Mouse (Mus musculus): ENCODE measurements around the gene Hs6st3. TPM values are rescaled to one million over a fixed set of nuclear protein-coding genes. Genes with fewer than 3 reads are reported as not detected.

Gene Hs6st3
- polyA plus RNA-seq, 1 experiment from 2014 or later = not detected

DNA sequence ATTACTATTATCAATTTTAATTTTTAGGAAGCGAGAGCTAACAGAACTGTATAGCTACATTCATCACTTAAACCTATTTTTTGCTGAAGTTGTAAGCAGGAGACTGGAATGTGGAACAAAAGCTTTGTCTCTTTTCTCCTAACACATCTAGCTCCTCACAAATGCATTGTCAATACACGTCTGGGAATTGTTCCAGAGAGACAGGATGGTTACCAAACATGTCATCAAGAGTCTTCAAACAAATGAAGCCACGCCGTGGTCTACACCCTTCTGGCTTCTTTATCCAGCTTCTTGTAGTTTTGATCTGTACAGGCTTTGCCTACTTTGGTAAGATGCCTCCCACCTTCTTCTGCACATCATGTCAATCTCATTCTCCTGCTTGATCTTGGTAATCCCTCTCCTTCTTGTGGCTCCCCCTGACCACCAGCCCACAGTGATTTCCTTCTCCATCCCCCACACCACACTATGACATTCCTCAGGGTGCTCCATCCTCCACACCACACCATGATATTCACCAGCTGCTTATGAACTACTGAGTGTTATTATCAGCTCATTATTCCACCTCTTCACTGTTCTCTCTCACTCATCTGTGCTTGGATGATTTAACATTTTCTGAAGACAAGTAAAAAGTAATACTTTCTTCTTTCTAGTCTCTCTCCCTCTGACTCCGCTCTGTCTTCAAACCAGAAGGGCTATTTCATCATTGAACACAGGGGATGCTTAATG is 351.0 kb downstream of the Hs6st3 start:
- Histone ChIP-seq H3K4me3 (ENCODE audit: low read depth, low read length) (no peak overlapping the region), H3K4me1 (ENCODE audit: control insufficient read depth, low read depth, low read length) (no peaks in the 10 kb centered on the region), H3K4me2 (ENCODE audit: low read depth, low read length) (no peak overlapping the region), H3K27ac (ENCODE audit: low read length) (no peak overlapping the region), H3K36me3 (ENCODE audit: control insufficient read depth, insufficient read depth) (no peaks in the 10 kb centered on the region), H3K9ac (ENCODE audit: low read depth, low read length) (no peak overlapping the region), H3K27me3 (ENCODE audit: control insufficient read depth, insufficient read depth, low read depth, low read length) (no peaks in the 10 kb centered on the region), H3K9me3 (replicated peaks; ENCODE audit: control insufficient read depth, low read length) (no peaks in the 10 kb centered on the region)
- WGBS (ENCODE audit: insufficient replicate concordance) = 59% methylated on average over 5 of the region's 5 CpGs
- ATAC-seq (ENCODE audit: low read depth) = no peak

DNA sequence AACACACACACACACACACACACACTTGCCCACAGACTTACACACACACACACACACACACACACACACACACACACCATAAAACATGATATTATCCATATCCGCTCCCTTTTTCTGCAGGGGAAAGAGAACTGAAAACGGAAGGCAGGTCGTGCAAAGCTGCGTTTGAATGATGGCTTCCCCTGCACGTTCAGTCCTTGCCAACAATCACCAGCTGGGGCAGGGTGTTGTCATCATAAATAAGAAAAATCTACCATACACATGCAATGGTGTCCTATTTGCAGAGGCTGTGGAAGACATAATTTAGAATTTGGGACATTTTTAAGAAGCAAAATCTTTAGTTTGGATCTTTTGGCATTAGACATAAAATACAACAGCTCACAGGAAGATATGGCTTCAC is 382.5 kb downstream of the Hs6st3 start:
- no peak overlapping the region for H3K4me2 ChIP-seq (ENCODE audit: low read depth, low read length)
- H3K9ac ChIP-seq (ENCODE audit: low read depth, low read length) = no peak overlapping the region
- WGBS (ENCODE audit: insufficient replicate concordance) = 50% methylated on average over 5 of the region's 5 CpGs
- H3K27me3 ChIP-seq (ENCODE audit: control insufficient read depth, insufficient read depth, low read depth, low read length) = no peaks in the 10 kb centered on the region
- no peak overlapping the region for H3K4me3 ChIP-seq (ENCODE audit: low read depth, low read length)
- H3K27ac ChIP-seq (ENCODE audit: low read length) = no peak overlapping the region
- no peaks in the 10 kb centered on the region for H3K36me3 ChIP-seq (ENCODE audit: control insufficient read depth, insufficient read depth)
- no peak for ATAC-seq (ENCODE audit: low read depth)
- H3K4me1 ChIP-seq (ENCODE audit: control insufficient read depth, low read depth, low read length) = no peaks in the 10 kb centered on the region
- no peaks in the 10 kb centered on the region for H3K9me3 ChIP-seq (replicated peaks; ENCODE audit: control insufficient read depth, low read length)

DNA sequence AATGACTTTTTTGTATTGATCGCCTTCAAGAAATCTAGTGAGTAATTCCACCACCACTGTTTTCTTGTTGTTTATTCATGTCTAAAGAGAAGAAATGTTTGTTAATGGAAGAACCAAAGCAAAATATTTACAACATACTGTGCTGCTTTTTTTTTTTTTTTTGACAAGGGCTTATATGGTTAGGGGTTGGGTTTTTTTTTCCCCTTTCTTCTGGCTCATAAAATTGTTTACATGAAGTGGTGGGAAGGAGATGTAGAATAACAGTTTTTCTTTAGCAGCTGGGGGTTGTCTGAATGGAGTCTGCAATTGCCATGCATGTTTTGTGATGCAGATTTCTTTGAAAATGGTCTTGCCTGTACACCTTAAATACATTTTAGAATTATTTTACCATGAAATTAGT is 382.9 kb downstream of the Hs6st3 start:
- WGBS (ENCODE audit: insufficient replicate concordance) = 76% methylated on average over 1 of the region's 1 CpGs
- ATAC-seq (ENCODE audit: low read depth) = no peak
- Histone ChIP-seq H3K4me2 (ENCODE audit: low read depth, low read length) (no peak overlapping the region), H3K9ac (ENCODE audit: low read depth, low read length) (no peak overlapping the region), H3K4me1 (ENCODE audit: control insufficient read depth, low read depth, low read length) (no peaks in the 10 kb centered on the region), H3K9me3 (replicated peaks; ENCODE audit: control insufficient read depth, low read length) (no peaks in the 10 kb centered on the region), H3K4me3 (ENCODE audit: low read depth, low read length) (no peak overlapping the region), H3K27ac (ENCODE audit: low read length) (no peak overlapping the region), H3K27me3 (ENCODE audit: control insufficient read depth, insufficient read depth, low read depth, low read length) (no peaks in the 10 kb centered on the region), H3K36me3 (ENCODE audit: control insufficient read depth, insufficient read depth) (no peaks in the 10 kb centered on the region)

DNA sequence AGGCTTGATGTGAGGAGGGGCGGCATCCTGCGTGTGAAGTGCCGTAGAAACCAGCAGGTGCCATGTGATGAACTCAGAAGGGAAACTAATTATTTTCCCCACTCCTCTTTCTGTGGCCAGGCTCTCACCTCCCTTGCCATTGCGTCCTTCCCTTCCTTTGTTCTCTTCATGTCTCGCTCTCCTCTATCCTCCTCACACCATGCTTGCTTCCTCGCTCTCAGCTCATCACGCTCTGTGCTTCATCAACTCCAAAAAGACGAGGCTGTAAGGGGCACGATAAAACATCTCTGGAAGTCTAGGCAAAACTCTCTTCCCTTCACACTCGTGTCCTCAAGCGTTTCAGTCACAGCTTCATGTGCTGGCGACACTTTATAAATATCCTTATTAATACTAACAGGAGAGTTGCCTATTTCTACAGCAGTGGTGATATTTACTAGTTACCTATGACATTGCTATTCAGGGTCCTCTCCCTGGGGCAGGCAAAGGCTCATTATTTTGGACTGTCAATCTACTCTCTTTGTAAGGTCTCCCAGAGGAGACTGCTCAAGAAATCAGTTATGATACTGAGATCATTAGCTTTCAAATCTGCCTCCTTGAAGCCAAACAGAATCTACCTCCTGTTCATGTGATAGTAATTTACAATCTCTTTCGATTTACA is 394.9 kb downstream of the Hs6st3 start:
- no peaks in the 10 kb centered on the region for H3K36me3 ChIP-seq (ENCODE audit: control insufficient read depth, insufficient read depth)
- H3K9me3 ChIP-seq (replicated peaks; ENCODE audit: control insufficient read depth, low read length) = no peaks in the 10 kb centered on the region
- H3K4me3 ChIP-seq (ENCODE audit: low read depth, low read length) = no peak overlapping the region
- H3K27ac ChIP-seq (ENCODE audit: low read length) = no peak overlapping the region
- H3K27me3 ChIP-seq (ENCODE audit: control insufficient read depth, insufficient read depth, low read depth, low read length) = no peaks in the 10 kb centered on the region
- no peak overlapping the region for H3K4me2 ChIP-seq (ENCODE audit: low read depth, low read length)
- H3K4me1 ChIP-seq (ENCODE audit: control insufficient read depth, low read depth, low read length) = no peaks in the 10 kb centered on the region
- H3K9ac ChIP-seq (ENCODE audit: low read depth, low read length) = no peak overlapping the region
- no peak for ATAC-seq (ENCODE audit: low read depth)
- WGBS (ENCODE audit: insufficient replicate concordance) = 70% methylated on average over 13 of the region's 13 CpGs

DNA sequence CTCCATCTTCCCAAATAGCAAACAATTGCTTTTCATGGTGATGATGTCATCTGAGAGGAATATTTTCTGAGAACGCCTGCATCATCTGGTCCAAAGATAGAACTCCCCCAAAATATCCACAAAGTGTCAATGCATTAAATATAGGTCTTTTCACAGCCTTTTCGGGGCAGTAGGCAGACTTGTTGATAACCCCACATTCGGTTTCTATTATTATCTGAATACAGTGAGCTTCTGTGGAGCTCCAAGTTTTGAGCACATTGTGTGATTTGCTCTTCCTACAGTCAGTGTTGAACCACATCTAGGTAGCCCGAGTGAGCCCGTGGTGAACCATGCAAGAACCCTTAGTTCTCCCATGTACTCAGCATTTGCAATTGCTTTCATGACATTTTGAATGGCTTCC is 402.4 kb downstream of the Hs6st3 start:
- Histone ChIP-seq H3K4me2 (ENCODE audit: low read depth, low read length) (no peak overlapping the region), H3K9me3 (replicated peaks; ENCODE audit: control insufficient read depth, low read length) (no peaks in the 10 kb centered on the region), H3K4me3 (ENCODE audit: low read depth, low read length) (no peak overlapping the region), H3K4me1 (ENCODE audit: control insufficient read depth, low read depth, low read length) (no peaks in the 10 kb centered on the region), H3K9ac (ENCODE audit: low read depth, low read length) (no peak overlapping the region), H3K27me3 (ENCODE audit: control insufficient read depth, insufficient read depth, low read depth, low read length) (no peaks in the 10 kb centered on the region), H3K27ac (ENCODE audit: low read length) (no peak overlapping the region), H3K36me3 (ENCODE audit: control insufficient read depth, insufficient read depth) (no peaks in the 10 kb centered on the region)
- ATAC-seq (ENCODE audit: low read depth) = no peak
- 51% methylated on average over 5 of the region's 5 CpGs for WGBS (ENCODE audit: insufficient replicate concordance)

DNA sequence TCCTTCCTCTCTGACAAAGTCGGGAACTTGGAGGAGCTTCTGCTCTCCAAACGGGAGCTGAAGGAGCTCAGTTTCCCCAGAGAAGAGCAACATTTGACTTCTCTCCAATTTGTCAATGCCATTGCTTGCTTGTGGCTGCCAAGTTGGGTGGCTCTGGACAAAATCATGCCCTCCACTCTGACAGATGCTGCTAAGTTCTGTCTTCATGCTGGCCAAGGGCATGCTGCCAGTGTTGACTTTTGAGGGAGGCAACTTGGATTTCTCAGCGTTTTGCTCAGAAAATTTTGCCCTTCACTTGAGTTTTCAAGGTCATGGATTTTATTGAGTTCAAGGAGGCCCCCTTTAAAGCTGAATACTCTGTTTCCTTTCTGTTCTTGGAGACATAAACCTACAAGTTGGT is 406.5 kb downstream of the Hs6st3 start:
- Histone ChIP-seq H3K9me3 (replicated peaks; ENCODE audit: control insufficient read depth, low read length) (no peaks in the 10 kb centered on the region), H3K9ac (ENCODE audit: low read depth, low read length) (no peak overlapping the region), H3K4me1 (ENCODE audit: control insufficient read depth, low read depth, low read length) (no peaks in the 10 kb centered on the region), H3K27me3 (ENCODE audit: control insufficient read depth, insufficient read depth, low read depth, low read length) (no peaks in the 10 kb centered on the region), H3K36me3 (ENCODE audit: control insufficient read depth, insufficient read depth) (no peaks in the 10 kb centered on the region), H3K27ac (ENCODE audit: low read length) (no peak overlapping the region), H3K4me3 (ENCODE audit: low read depth, low read length) (no peak overlapping the region), H3K4me2 (ENCODE audit: low read depth, low read length) (no peak overlapping the region)
- 49% methylated on average over 3 of the region's 3 CpGs for WGBS (ENCODE audit: insufficient replicate concordance)
- ATAC-seq (ENCODE audit: low read depth) = no peak

DNA sequence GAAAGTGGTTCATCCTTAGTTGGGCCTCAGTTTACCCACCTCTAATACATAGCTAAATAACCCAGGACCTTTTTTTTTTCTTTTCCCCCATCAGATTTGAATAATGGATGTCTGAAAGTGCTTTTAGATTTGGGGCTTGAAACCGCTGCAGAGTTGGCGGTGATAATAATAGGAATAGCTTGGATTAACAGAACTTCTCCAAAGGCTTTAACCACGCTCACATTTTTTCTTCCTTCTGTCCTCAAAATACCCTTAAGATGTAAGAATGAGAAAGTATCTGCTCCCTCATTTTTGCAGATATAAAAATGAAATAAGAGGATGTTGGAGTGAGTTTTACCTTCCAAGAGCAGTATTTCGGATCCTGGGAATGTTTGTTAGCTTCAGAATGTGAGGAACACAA is 420.2 kb downstream of the Hs6st3 start:
- Histone ChIP-seq H3K4me1 (ENCODE audit: control insufficient read depth, low read depth, low read length) (no peaks in the 10 kb centered on the region), H3K9me3 (replicated peaks; ENCODE audit: control insufficient read depth, low read length) (no peaks in the 10 kb centered on the region), H3K4me3 (ENCODE audit: low read depth, low read length) (no peak overlapping the region), H3K36me3 (ENCODE audit: control insufficient read depth, insufficient read depth) (no peaks in the 10 kb centered on the region), H3K27me3 (ENCODE audit: control insufficient read depth, insufficient read depth, low read depth, low read length) (no peaks in the 10 kb centered on the region), H3K9ac (ENCODE audit: low read depth, low read length) (no peak overlapping the region), H3K4me2 (ENCODE audit: low read depth, low read length) (no peak overlapping the region), H3K27ac (ENCODE audit: low read length) (no peak overlapping the region)
- no peak for ATAC-seq (ENCODE audit: low read depth)
- WGBS (ENCODE audit: insufficient replicate concordance) = 64% methylated on average over 4 of the region's 4 CpGs

DNA sequence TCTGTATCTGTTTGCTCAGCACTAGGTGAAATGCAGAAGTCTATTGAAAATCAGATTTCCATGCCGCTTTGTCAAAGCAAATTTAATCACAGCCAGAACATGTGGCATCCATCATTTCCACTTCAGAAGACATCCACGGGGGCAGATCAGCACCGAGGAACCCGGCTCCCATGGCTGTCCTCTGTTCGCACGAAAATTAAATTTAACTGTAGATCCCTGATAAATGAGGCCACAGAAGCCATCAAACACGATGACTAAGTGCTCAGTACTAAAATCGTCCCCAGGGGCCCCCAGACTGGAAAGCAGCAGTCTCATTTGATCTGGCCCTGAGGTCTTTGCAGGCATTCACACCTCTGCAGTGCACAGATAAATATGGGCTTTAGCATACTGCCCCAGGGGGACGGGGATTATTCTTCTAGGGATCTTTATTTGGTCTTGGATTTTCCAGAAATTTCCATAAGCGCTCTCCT is 443.9 kb downstream of the Hs6st3 start:
- Histone ChIP-seq H3K4me1 (ENCODE audit: control insufficient read depth, low read depth, low read length) (no peaks in the 10 kb centered on the region), H3K9ac (ENCODE audit: low read depth, low read length) (no peak overlapping the region), H3K36me3 (ENCODE audit: control insufficient read depth, insufficient read depth) (no peaks in the 10 kb centered on the region), H3K4me3 (ENCODE audit: low read depth, low read length) (no peak overlapping the region), H3K27me3 (ENCODE audit: control insufficient read depth, insufficient read depth, low read depth, low read length) (no peaks in the 10 kb centered on the region), H3K27ac (ENCODE audit: low read length) (no peak overlapping the region), H3K9me3 (replicated peaks; ENCODE audit: control insufficient read depth, low read length) (no peaks in the 10 kb centered on the region), H3K4me2 (ENCODE audit: low read depth, low read length) (no peak overlapping the region)
- ATAC-seq (ENCODE audit: low read depth) = no peak
- WGBS (ENCODE audit: insufficient replicate concordance) = 42% methylated on average over 10 of the region's 10 CpGs

DNA sequence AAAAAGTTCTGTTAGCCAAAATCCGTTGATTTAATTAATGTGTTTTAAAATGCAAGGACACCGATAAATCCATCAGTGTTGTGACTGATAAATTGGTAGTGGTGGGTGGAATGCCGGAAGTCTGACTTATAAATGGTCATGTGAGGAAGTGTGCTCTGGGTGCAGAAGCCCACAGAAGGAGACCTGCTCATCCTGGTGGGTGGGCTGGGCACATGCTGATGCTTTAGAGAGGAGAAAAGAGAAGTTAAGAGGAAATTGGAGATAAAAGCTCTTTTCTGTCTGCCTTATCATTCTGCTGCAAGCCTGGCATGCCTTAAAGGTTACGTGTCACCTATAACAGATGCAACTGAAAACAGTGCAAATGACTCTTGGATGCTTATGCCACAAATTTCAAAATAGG is 446.9 kb downstream of the Hs6st3 start:
- Histone ChIP-seq H3K9ac (ENCODE audit: low read depth, low read length) (no peak overlapping the region), H3K27me3 (ENCODE audit: control insufficient read depth, insufficient read depth, low read depth, low read length) (no peaks in the 10 kb centered on the region), H3K4me3 (ENCODE audit: low read depth, low read length) (no peak overlapping the region), H3K4me1 (ENCODE audit: control insufficient read depth, low read depth, low read length) (no peaks in the 10 kb centered on the region), H3K36me3 (ENCODE audit: control insufficient read depth, insufficient read depth) (no peaks in the 10 kb centered on the region), H3K27ac (ENCODE audit: low read length) (no peak overlapping the region), H3K4me2 (ENCODE audit: low read depth, low read length) (no peak overlapping the region), H3K9me3 (replicated peaks; ENCODE audit: control insufficient read depth, low read length) (no peaks in the 10 kb centered on the region)
- WGBS (ENCODE audit: insufficient replicate concordance) = 37% methylated on average over 4 of the region's 4 CpGs
- ATAC-seq (ENCODE audit: low read depth) = no peak
